Mouse (Mus musculus): Measurements from ENCODE around the gene Prr14l. TPM values are rescaled to one million over a fixed set of nuclear protein-coding genes. Genes with fewer than 3 reads are reported as not detected.
"Not testable (repeated sequence)": the region's sequence is repeated elsewhere in the genome, so short reads cannot be mapped to it uniquely, and the experiment has no call there.

Prr14l gene
- polyA plus RNA-seq, 1 experiment from 2014 or later: 18.7 TPM

DNA sequence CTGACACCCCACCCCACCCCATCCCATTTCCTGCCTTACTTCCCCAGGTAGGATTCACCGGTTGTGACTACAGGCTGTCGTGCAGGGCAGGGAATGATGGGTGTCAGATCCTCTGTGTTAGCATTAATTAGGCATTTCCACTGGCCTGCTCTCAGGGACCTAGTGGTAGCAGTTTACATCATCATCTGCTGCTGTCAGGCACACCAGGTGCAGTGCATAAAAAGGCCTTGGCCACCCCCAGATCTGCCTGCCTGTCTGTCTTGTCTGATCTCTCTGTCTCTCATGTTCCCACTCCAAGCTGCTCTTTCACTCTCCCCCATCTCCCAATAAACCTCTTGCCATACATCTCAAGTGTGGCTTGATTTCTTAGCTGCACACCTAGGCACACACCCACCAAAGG is 102.3 kb downstream of the Prr14l start:
- no peak overlapping the region for H3K27ac ChIP-seq
- H3K4me2 ChIP-seq: no peak overlapping the region
- no peak for ATAC-seq (ENCODE audit: insufficient read depth, low FRiP score, low read depth)
- H3K27me3 ChIP-seq (replicated peaks): no peaks in the 10 kb centered on the region
- H3K9ac ChIP-seq: no peak overlapping the region
- 0 out of 2 replicates have a peak, but pooled peaks cover 6% of the 10 kb centered on the region for H3K4me1 ChIP-seq
- WGBS: 50% methylated on average over 2 of the region's 2 CpGs
- H3K36me3 ChIP-seq: no peaks in the 10 kb centered on the region
- no peak overlapping the region for H3K4me3 ChIP-seq (replicated peaks)
- H3K9me3 ChIP-seq: no peaks in the 10 kb centered on the region

DNA sequence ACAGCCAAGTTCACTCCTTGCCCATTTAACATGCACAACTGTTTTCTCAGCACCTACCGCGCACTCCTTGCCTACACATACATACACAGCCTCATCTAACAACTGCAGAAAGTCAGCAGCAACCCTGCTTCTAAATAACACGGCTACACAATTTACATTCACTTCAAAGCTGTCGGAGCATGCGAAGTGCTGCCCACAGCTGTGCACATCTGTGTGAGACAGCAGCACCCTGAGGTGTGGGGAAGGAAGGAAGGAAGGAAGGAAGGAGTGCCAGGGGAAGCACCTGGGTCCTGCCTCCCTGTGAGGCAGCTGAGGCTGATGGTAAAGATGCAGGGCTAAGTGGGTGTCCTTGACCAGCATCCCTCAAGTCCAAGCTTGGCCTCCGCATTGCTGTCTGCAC is 105.1 kb downstream of the Prr14l start:
- ATAC-seq (ENCODE audit: insufficient read depth, low FRiP score, low read depth): no peak

DNA sequence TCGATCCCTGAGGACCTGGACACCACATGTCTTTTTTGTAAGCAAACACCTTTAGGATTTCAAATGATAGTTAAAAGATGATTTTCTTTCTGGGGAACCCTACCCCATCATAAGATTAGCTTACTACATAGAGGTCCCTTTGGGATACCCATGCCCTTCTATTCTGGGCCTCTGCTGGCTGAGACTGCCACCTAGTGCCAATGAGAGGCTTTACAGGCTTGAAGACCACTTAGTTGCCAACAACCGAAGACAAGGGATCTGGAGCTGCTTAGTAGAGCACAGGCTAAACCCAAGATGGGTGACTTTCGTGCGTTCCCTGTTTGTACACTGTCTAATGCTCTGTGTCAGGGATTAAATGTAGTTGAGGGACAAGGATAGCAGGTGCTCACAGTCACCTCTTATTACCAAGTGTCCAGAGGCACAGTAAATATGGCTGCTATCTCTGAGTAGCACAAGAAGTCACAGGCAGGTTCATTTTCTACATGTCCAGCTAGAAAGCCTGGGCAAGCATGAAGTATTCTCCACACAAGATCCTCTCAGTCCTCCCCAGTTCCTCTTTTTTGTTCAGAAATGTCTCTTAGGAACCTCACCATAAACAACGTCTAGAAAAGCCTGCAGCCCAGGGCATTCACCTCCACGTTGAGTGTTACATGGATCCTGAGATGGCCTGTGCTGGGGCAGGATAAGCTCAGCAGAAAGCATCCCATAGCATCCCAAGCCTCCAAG is 106.2 kb downstream of the Prr14l start:
- Histone ChIP-seq H3K4me2 (peak overlapping the region; percentile 58; the same call in 1 of the 2 replicates), H3K9ac (no peak overlapping the region), H3K27ac (no peak overlapping the region), H3K36me3 (no peaks in the 10 kb centered on the region), H3K27me3 (replicated peaks) (no peaks in the 10 kb centered on the region), H3K4me1 (peaks cover 16% of the 10 kb centered on the region; the same call in 1 of the 2 replicates), H3K4me3 (replicated peaks) (0 out of 2 replicates have a peak overlapping the region, but pooled peaks have one; percentile 51), H3K9me3 (no peaks in the 10 kb centered on the region)
- ATAC-seq (ENCODE audit: insufficient read depth, low FRiP score, low read depth): no peak
- WGBS: 54% methylated on average over 6 of the region's 6 CpGs

More for the DNA sequence above, 105.1 kb downstream of the Prr14l start:
- Histone ChIP-seq H3K4me2 (no peak overlapping the region), H3K4me3 (replicated peaks) (no peak overlapping the region), H3K27ac (no peak overlapping the region; the same call in 1 of the 2 replicates), H3K9ac (no peak overlapping the region), H3K9me3 (no peaks in the 10 kb centered on the region), H3K36me3 (no peaks in the 10 kb centered on the region), H3K4me1 (peaks cover 16% of the 10 kb centered on the region; the same call in 1 of the 2 replicates), H3K27me3 (replicated peaks) (no peaks in the 10 kb centered on the region)
- WGBS: 64% methylated on average over 6 of the region's 6 CpGs

DNA sequence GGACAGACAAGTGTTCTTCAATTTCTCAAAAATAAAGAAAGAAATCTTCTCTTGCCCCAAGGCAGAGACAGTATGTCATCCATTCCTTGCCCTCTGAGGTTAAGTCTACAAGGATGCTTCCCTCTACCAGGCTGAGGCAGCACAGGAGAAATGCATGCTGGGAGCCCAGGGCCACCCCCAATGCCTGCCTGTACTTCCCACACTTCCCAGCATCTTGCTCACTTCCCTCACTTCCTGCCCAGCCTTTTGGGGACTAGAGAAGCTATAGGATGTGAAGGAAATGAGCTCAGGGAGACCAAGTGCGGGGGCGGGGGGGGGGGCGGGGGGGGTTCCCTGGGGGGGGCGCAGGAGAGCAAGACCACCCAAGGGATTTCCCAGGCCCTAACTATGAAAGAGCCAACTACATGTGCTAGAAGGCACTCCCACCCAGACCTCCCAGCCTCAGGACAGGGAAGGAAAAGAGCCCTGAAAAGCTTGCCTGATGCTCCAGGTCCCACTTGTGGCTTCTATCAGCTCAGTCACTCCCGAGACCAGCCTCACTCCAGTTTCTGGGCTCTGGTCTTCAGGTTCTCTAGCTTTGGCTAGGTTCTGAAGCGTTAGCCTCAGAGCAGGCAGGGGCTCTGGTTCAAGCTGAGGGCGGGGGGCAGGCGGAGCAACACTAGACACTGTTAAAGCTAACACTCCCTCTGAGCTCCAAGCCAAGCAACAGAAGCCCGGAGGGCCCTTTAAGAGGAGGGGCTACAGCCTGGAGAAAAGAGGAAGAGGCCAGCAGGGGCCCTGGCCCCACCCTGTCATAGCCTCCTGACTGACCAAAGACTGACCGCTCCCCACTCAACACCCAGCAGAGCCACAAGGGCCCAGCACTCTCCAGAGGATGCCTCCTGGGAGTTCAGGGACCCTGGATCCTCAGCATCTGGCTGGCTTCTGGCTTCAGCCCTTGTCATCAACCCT is 108.1 kb downstream of the Prr14l start:
- peaks cover 16% of the 10 kb centered on the region; the same call in 1 of the 2 replicates for H3K4me1 ChIP-seq
- ATAC-seq (ENCODE audit: insufficient read depth, low FRiP score, low read depth): peak; percentile 84
- no peaks in the 10 kb centered on the region for H3K36me3 ChIP-seq
- peak overlapping the region; percentile 58 for H3K4me2 ChIP-seq
- H3K9ac ChIP-seq: peak overlapping the region; percentile 36; the same call in 1 of the 2 replicates
- WGBS: 2% methylated on average over 10 of the region's 10 CpGs
- no peaks in the 10 kb centered on the region for H3K27me3 ChIP-seq (replicated peaks)
- peak overlapping the region; percentile 91 for H3K27ac ChIP-seq
- H3K9me3 ChIP-seq: no peaks in the 10 kb centered on the region
- H3K4me3 ChIP-seq (replicated peaks): peak overlapping the region; percentile 51

DNA sequence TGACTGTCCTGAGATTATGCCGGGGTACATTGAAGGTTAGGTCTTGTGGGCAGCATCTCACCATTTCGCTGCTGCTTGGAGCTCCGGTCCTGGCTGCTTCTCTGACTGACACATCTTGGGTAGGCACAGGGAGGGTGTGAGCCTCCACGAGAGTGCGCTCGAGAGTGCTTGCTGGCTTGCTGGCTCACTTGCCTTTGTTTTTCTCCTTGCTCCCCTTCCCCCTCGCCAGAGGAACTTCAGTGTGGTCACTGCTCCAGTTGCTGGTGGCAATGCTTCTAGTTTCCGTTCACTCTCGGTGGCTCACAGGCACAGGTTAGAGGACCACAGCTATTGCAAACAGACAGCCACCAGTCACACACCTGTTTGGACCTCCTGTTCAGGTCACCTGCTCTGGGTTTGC is 111.9 kb downstream of the Prr14l start:
- peaks cover 14% of the 10 kb centered on the region; the same call in 1 of the 2 replicates for H3K4me1 ChIP-seq
- H3K4me2 ChIP-seq: no peak overlapping the region
- WGBS: 58% methylated on average over 9 of the region's 9 CpGs
- no peak overlapping the region for H3K4me3 ChIP-seq (replicated peaks)
- H3K9ac ChIP-seq: no peak overlapping the region
- no peak overlapping the region for H3K27ac ChIP-seq
- no peak for ATAC-seq (ENCODE audit: insufficient read depth, low FRiP score, low read depth)
- H3K36me3 ChIP-seq: 0 out of 2 replicates have a peak, but pooled peaks cover 3% of the 10 kb centered on the region
- no peaks in the 10 kb centered on the region for H3K9me3 ChIP-seq
- no peaks in the 10 kb centered on the region for H3K27me3 ChIP-seq (replicated peaks)

DNA sequence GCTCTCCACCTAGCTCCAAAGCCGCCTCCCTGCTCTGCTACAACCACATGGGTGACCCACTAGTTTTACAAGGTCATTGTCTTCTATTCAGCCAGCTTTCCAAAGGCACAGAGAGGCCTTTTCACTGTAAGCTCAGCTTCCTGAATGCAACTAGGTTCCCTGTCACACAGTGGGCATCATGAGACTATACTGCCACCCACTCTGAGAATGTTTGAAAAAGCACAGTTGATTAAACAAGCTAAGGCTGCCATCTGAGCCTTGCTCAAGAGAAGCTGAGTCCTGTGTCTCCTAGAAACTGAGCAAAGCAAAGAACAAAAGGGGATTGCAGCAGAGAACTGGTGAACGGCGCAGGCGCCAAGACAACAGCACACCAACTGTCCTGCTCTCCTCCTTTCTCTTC is 112.7 kb downstream of the Prr14l start:
- H3K9me3 ChIP-seq; H3K4me1 ChIP-seq; H3K9ac ChIP-seq; H3K27me3 ChIP-seq (replicated peaks); H3K4me2 ChIP-seq; H3K4me3 ChIP-seq (replicated peaks); ATAC-seq (ENCODE audit: insufficient read depth, low FRiP score, low read depth); H3K36me3 ChIP-seq: not testable (repeated sequence)
- peak overlapping the region; percentile 57; the same call in 1 of the 2 replicates for H3K27ac ChIP-seq
- 79% methylated on average over 4 of the region's 4 CpGs for WGBS

DNA sequence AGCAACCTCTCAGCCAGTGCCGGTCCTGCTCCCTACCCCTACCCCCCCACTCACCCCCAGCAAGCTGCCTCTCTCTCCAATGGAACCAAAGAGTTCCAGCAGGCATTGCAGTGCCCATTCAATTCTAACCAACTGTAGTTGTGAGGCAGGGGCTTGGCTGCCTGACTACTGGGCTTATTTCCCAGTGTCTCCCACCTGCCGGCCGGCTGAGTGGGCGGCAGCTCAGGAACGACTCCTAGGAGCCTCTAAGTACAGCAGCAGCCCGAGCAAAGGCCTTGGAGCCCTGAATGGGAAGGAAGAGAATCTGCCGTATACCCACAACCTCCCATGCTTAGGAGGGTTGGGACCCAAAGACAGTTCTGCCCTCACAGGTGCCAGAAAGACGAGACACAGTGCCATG is 113.2 kb downstream of the Prr14l start:
- H3K9ac ChIP-seq; H3K36me3 ChIP-seq; H3K27me3 ChIP-seq (replicated peaks); H3K9me3 ChIP-seq; H3K4me2 ChIP-seq; H3K4me1 ChIP-seq; ATAC-seq (ENCODE audit: insufficient read depth, low FRiP score, low read depth); H3K4me3 ChIP-seq (replicated peaks): not testable (repeated sequence)
- H3K27ac ChIP-seq: peak overlapping the region; percentile 57; the same call in 1 of the 2 replicates
- WGBS: 73% methylated on average over 8 of the region's 8 CpGs

DNA sequence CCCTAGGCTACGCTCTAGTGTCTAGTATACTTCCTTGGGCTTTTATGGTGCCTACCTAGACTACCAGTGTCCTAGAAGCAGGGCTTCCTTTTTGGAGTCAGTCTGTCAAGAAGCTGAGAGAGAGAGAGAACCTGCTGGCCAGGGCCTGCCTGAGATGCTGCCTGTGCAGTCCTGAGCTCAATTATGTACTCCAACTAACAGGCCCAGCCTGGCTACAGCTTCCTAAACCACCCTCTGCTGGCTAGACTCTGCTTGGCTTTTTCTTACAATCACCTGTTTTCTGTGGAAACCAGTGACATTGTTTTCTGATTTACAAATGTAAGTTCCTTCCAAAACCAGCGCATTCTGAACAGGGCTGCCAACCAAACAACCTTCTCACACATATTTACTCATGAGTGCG is 113.9 kb downstream of the Prr14l start:
- H3K4me3 ChIP-seq (replicated peaks): no peak overlapping the region
- no peaks in the 10 kb centered on the region for H3K4me1 ChIP-seq
- 0 out of 2 replicates have a peak, but pooled peaks cover 7% of the 10 kb centered on the region for H3K36me3 ChIP-seq
- H3K27me3 ChIP-seq (replicated peaks): no peaks in the 10 kb centered on the region
- no peak for ATAC-seq (ENCODE audit: insufficient read depth, low FRiP score, low read depth)
- H3K4me2 ChIP-seq: no peak overlapping the region
- H3K9me3 ChIP-seq: no peaks in the 10 kb centered on the region
- no peak overlapping the region for H3K9ac ChIP-seq
- 78% methylated on average over 3 of the region's 3 CpGs for WGBS
- H3K27ac ChIP-seq: peak overlapping the region; percentile 57; the same call in 1 of the 2 replicates

Other genes with a start within 250 kb of the Prr14l start
- 33.6 and 34.0 TPM in 2 replicates for gene Yes1, start 243.1 kb downstream of the Prr14l start, polyA plus RNA-seq (2015; fragmentation: Nextera tagmentation; extraction: Ambion mirVana)
- gene Pisd, start 68.6 kb downstream of the Prr14l start, polyA plus RNA-seq (2015; fragmentation: Nextera tagmentation; extraction: Ambion mirVana): 74.4 and 85.8 TPM in 2 replicates
- not detected in 2 replicates for gene Gm20671, start 27.1 kb downstream of the Prr14l start, polyA plus RNA-seq (2015; fragmentation: Nextera tagmentation; extraction: Ambion mirVana)
- gene Depdc5, start 9.4 kb upstream of the Prr14l start, polyA plus RNA-seq (2015; fragmentation: Nextera tagmentation; extraction: Ambion mirVana): 15.9 and 21.3 TPM in 2 replicates
- 428 and 431 TPM in 2 replicates for gene Ywhah, start 164.6 kb upstream of the Prr14l start, polyA plus RNA-seq (2015; fragmentation: Nextera tagmentation; extraction: Ambion mirVana)
- gene Slc5a1, start 250.0 kb upstream of the Prr14l start, polyA plus RNA-seq (2015; fragmentation: Nextera tagmentation; extraction: Ambion mirVana): 11.9 and 12.5 TPM in 2 replicates